8 mouse cellular contexts compared by ENCODE assay signal in the genomic region with DNA sequence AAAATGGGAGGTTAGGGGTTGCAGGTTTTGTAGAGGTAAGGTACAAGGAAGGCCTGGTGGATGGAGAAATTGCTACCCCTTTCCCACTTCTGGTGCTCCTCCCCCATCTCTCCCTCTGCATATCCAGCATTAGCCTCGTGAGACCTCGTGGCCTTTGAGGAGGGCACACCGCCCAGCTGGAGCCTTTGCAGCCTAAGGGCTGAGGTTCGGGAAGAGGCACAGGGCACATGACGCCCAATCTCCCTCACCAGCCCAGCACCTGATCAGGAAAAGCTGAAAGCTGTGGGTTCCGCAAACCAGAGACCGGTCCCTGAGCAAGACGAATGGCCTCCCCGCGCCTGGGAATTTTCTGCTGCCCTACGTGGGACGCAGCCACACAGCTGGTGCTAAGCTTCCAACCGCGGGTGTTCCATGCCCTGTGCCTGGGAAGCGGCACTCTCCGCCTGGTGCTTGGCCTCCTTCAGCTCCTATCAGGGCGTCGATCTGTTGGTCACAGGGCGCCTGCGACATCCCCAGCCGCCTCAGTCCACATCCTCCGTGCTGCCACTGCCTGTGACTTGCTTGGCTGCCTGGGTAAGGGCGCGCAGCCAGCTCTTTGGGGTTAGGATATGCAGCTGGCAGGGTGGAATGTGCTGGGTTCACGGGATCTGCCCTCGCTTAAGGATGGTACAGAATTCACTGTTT. TPM values are rescaled to one million over a fixed set of nuclear protein-coding genes. Genes with fewer than 3 reads are reported as not detected.
DNase-seq lines count a peak whose midpoint lies in the region; ATAC-seq and TF ChIP-seq lines count a peak whose summit lies in the region.

A gene (plus strand): TSS at position 202 of the 684 bp plus-strand sequence.

- H3K27me3 ChIP-seq in embryonic facial prominence, embryonic 10.5 days (replicated peaks; ENCODE audit: low read depth, poor library complexity, severe bottlenecking): peaks cover 69% of the 10 kb centered on the region
- peaks cover 18% of the 10 kb centered on the region for H3K27me3 ChIP-seq in hindbrain, embryonic 13.5 days
- 0 out of 2 replicates have a peak, but pooled peaks cover 8% of the 10 kb centered on the region for H3K27me3 ChIP-seq in limb, embryonic 14.5 days (ENCODE audit: control insufficient read depth, insufficient read depth, low read length)
- H3K27me3 ChIP-seq in neural tube, embryonic 13.5 days: peaks cover 33% of the 10 kb centered on the region

- H3K36me3 ChIP-seq in embryonic facial prominence, embryonic 10.5 days (replicated peaks): no peaks in the 10 kb centered on the region
- H3K36me3 ChIP-seq in hindbrain, embryonic 13.5 days: no peaks in the 10 kb centered on the region
- H3K36me3 ChIP-seq in limb, embryonic 14.5 days (ENCODE audit: control insufficient read depth, insufficient read depth, low read length): no peaks in the 10 kb centered on the region
- H3K36me3 ChIP-seq in neural tube, embryonic 13.5 days: no peaks in the 10 kb centered on the region

- WGBS in embryonic facial prominence, embryonic 10.5 days: 20% methylated on average over 26 of the region's 26 CpGs
- WGBS in hindbrain, embryonic 13.5 days: 29% methylated on average over 26 of the region's 26 CpGs
- WGBS in limb, embryonic 14.5 days: 13% methylated on average over 19 of the region's 26 CpGs
- WGBS in neural tube, embryonic 13.5 days: 23% methylated on average over 26 of the region's 26 CpGs

- H3K4me3 ChIP-seq in embryonic facial prominence, embryonic 10.5 days: peak within 1 kb of the TSS; percentile 42
- peak within 1 kb of the TSS; percentile 27 for H3K4me3 ChIP-seq in hindbrain, embryonic 13.5 days
- peak within 1 kb of the TSS; percentile 18 for H3K4me3 ChIP-seq in limb, embryonic 14.5 days (replicated peaks; ENCODE audit: low read length)
- peak within 1 kb of the TSS; percentile 21 for H3K4me3 ChIP-seq in neural tube, embryonic 13.5 days

- no peak within 1 kb of the TSS for H3K27ac ChIP-seq in embryonic facial prominence, embryonic 10.5 days (replicated peaks)
- no peak within 1 kb of the TSS for H3K27ac ChIP-seq in hindbrain, embryonic 13.5 days
- H3K27ac ChIP-seq in limb, embryonic 14.5 days (replicated peaks; ENCODE audit: low read depth, low read length): no peak within 1 kb of the TSS
- H3K27ac ChIP-seq in neural tube, embryonic 13.5 days (replicated peaks): no peak within 1 kb of the TSS

- peak; percentile 11 to 46 for DNase-seq in lung, adult 18-20 months
- no peak for DNase-seq in lung, postnatal 25 days (ENCODE audit: low spot score)
- DNase-seq in embryonic facial prominence, embryonic 10.5 days (ENCODE audit: low spot score): peak; percentile 20
- DNase-seq in limb, embryonic 14.5 days (ENCODE audit: low spot score): no peak
- no peak for DNase-seq in c-Kit-positive CD71-positive TER-119-positive erythroid progenitor cells, embryonic 14.5 days (ENCODE audit: low spot score)
- no peak for DNase-seq in thymus, postnatal 14 days

- H3K4me2 ChIP-seq in hindbrain, embryonic 13.5 days: peak within 1 kb of the TSS; percentile 49
- peak within 1 kb of the TSS; percentile 39 for H3K4me2 ChIP-seq in limb, embryonic 14.5 days (replicated peaks; ENCODE audit: low read depth, low read length, severe bottlenecking)
- H3K4me2 ChIP-seq in neural tube, embryonic 13.5 days: peak within 1 kb of the TSS; percentile 51

- no peaks in the 10 kb centered on the region for H3K9me3 ChIP-seq in embryonic facial prominence, embryonic 10.5 days
- no peaks in the 10 kb centered on the region for H3K9me3 ChIP-seq in hindbrain, embryonic 13.5 days
- H3K9me3 ChIP-seq in limb, embryonic 14.5 days (ENCODE audit: control insufficient read depth, low read length): no peaks in the 10 kb centered on the region
- H3K9me3 ChIP-seq in neural tube, embryonic 13.5 days: no peaks in the 10 kb centered on the region

- no peak for TF ChIP-seq POLR2A in limb, embryonic 14.5 days (IDR thresholded peaks at IDR 0.05; ENCODE audit: borderline replicate concordance, extremely low read depth, insufficient read depth, insufficient read length)

- H3K9ac ChIP-seq in hindbrain, embryonic 13.5 days: peak within 1 kb of the TSS; percentile 59; the same call in 1 of the 2 replicates
- H3K9ac ChIP-seq in limb, embryonic 14.5 days (ENCODE audit: low read depth, low read length, severe bottlenecking): 0 out of 2 replicates have a peak within 1 kb of the TSS, but pooled peaks have one; percentile 36
- peak within 1 kb of the TSS; percentile 47 for H3K9ac ChIP-seq in neural tube, embryonic 13.5 days

- 0 out of 2 replicates have a peak, but pooled peaks have one; percentile 39 for ATAC-seq in hindbrain, embryonic 13.5 days (ENCODE audit: low FRiP score)
- ATAC-seq in limb, embryonic 14.5 days (ENCODE audit: low FRiP score, low read depth): no peak
- ATAC-seq in neural tube, embryonic 13.5 days (ENCODE audit: low read depth): no peak

- 0 out of 2 replicates have a peak, but pooled peaks cover 6% of the 10 kb centered on the region for H3K4me1 ChIP-seq in embryonic facial prominence, embryonic 10.5 days
- no peaks in the 10 kb centered on the region for H3K4me1 ChIP-seq in hindbrain, embryonic 13.5 days (replicated peaks)
- H3K4me1 ChIP-seq in limb, embryonic 14.5 days (ENCODE audit: control insufficient read depth, insufficient read depth, low read length): no peaks in the 10 kb centered on the region
- H3K4me1 ChIP-seq in neural tube, embryonic 13.5 days (replicated peaks): peaks cover 5% of the 10 kb centered on the region; the same call in 1 of the 2 replicates

RNA-seq across cellular contexts. Expression of the gene that starts here (rescaled TPM):
- polyA plus RNA-seq in embryonic facial prominence, embryonic 10.5 days (2016; fragmentation: Nextera tagmentation; extraction: Ambion mirVana): 0.19 and 0.30 TPM in 2 replicates
- 0.16 TPM in 1 of 2 replicates, not detected in the other for polyA plus RNA-seq in hindbrain, embryonic 13.5 days (2015; fragmentation: Nextera tagmentation; extraction: Ambion mirVana)
- polyA plus RNA-seq in limb, embryonic 14.5 days (2012; rRNA removed): 0.29 and 0.45 TPM in 2 replicates
- polyA plus RNA-seq in limb, embryonic 14.5 days (2014; fragmentation: Nextera tagmentation; extraction: Ambion mirVana): 0.39 and 0.53 TPM in 2 replicates
- 0.18 and 0.77 TPM in 2 replicates for polyA plus RNA-seq in neural tube, embryonic 13.5 days (2015; fragmentation: Nextera tagmentation; extraction: Ambion mirVana)

Comparison
In these comparisons a context has a peak if more than half of its experiments do, and no peak if none do; other contexts are left out.
1. DNase-seq: peak in lung, adult 18-20 months (2 of 2); none in lung, postnatal 25 days (single experiment), limb, embryonic 14.5 days (single experiment), c-Kit-positive CD71-positive TER-119-positive erythroid progenitor cells, embryonic 14.5 days (single experiment) and thymus, postnatal 14 days (single experiment).
2. Peak in DNase-seq and H3K4me3 ChIP-seq in embryonic facial prominence, embryonic 10.5 days; RNA of the gene not detected or under 1 TPM.
3. Peak in ATAC-seq, H3K4me3 ChIP-seq, H3K9ac ChIP-seq and H3K4me2 ChIP-seq in hindbrain, embryonic 13.5 days; RNA of the gene not detected or under 1 TPM.
4. Peak in every context shown above with its lines, with median percentiles within 50 percentile points of each other: H3K4me3 ChIP-seq, H3K4me2 ChIP-seq and H3K9ac ChIP-seq.